Mouse (Mus musculus) MEL (cell line): ENCODE data around the gene Cntfr.
"Not testable (repeated sequence)": the region's sequence is repeated elsewhere in the genome, so short reads cannot be mapped to it uniquely, and the experiment has no call there.

Experiments used
- CTCF ChIP-seq, 3 experiments: IDR thresholded peaks in 2 of 3; conservative IDR thresholded peaks in 1 of 3; 2 replicates each; pipeline ENCODE4 v1.5.1; 2011 to 2012; ENCODE audit warnings: low read length in 3 of 3, low read depth in 2 of 3, mild to moderate bottlenecking in 2 of 3, improper control_type of control experiment in 1 of 3, inconsistent platforms in 1 of 3, mixed read lengths in 1 of 3, moderate library complexity in 1 of 3; ENCODE audit not compliant: control insufficient read depth in 1 of 3, insufficient read depth in 1 of 3, poor library complexity in 1 of 3, severe bottlenecking in 1 of 3
- USF2 ChIP-seq, 2 experiments: IDR thresholded peaks; 2 replicates each; pipeline ENCODE4 v1.6.1; 2011 to 2012; ENCODE audit warnings: improper control_type of control experiment in 2 of 2, low read length in 2 of 2, borderline replicate concordance in 1 of 2, inconsistent platforms in 1 of 2, low read depth in 1 of 2, mild to moderate bottlenecking in 1 of 2; ENCODE audit not compliant: insufficient read depth in 1 of 2

DNA sequence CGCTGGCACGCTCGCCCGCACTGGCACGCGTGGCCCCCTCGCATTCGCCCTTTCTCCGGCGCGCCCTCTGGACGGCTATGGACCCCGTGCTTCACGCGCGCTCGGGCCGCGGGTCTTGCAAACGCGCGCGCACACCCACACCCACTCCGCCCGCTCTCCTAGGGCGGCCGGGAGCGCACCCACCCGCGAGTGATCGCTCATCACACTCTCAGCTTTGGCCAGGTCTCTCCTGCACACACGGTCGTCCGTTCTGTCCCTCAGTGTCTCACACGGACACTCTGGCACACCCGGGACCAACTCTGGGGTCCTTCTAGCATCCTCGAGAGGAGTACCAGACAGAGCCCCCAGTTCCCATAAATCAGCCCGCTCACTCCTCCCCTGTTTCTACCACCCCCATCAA lies 1.1 kb downstream of the Cntfr start:
- TF ChIP-seq CTCF (IDR thresholded peaks at IDR 0.05 in 2 of 3, conservative IDR thresholded peaks at IDR 0.05 in 1 of 3; ENCODE audit: control insufficient read depth in 1 of 3, insufficient read depth in 1 of 3, low read depth in 2 of 3, low read length in 3 of 3, poor library complexity in 1 of 3, severe bottlenecking in 1 of 3); USF2 (IDR thresholded peaks at IDR 0.05; ENCODE audit: borderline replicate concordance in 1 of 2, insufficient read depth in 1 of 2, low read depth in 1 of 2, low read length in 2 of 2): not testable (repeated sequence)
